In the genomic region with DNA sequence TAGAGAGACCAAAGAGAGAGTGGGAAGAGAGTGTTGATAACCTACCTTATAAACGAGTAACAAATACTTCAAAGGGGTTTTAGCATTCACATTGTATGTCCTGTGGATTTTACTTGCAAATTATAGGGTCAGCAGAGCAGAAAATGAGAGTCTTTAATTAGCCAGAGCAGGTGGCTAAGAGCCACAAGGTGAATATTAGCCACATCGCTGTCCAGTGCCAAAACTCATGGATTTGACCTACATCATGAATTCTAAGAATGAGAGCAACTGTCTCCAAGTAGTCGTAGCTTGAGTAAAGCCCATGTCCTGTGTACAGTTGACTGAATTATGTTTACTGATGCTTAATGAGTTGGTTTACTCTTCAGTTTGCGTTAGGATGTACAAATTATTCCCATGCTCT, we compare ENCODE assay signal across 15 mouse cellular contexts.
"Had no signal": no experiment of that assay in that cellular context is flagged by ENCODE, and none has a peak within 500 bp of the region (broad histone marks: within the 10 kb centered on the region; RNA-seq: fewer than 3 reads in every experiment).

No protein-coding gene starts in this region.

- H3K27me3 ChIP-seq: liver, embryonic 13.5 days; lung, embryonic 15.5 days; megakaryocyte, embryonic 14.5 days; midbrain, embryonic 12.5 days had no signal

- H3K9me3 ChIP-seq: limb, embryonic 10.5 days; liver, embryonic 13.5 days; lung, embryonic 15.5 days; megakaryocyte, embryonic 14.5 days; midbrain, embryonic 12.5 days had no signal

- H3K36me3 ChIP-seq: limb, embryonic 10.5 days; liver, embryonic 13.5 days; lung, embryonic 15.5 days; midbrain, embryonic 12.5 days had no signal

- H3K4me2 ChIP-seq: liver, embryonic 13.5 days; lung, embryonic 15.5 days; midbrain, embryonic 12.5 days had no signal

- H3K27ac ChIP-seq: left cerebral cortex, adult 2 months; limb, embryonic 10.5 days; liver, embryonic 13.5 days; lung, embryonic 15.5 days; macrophage; midbrain, embryonic 12.5 days had no signal

- ATAC-seq: intestine, embryonic 16.5 days; liver, postnatal 0 days; midbrain, embryonic 16.5 days had no signal

- H3K9ac ChIP-seq: liver, embryonic 13.5 days; liver, postnatal 0 days; lung, embryonic 15.5 days; midbrain, embryonic 12.5 days had no signal

- H3K4me1 ChIP-seq: limb, embryonic 10.5 days; liver, embryonic 13.5 days; lung, embryonic 15.5 days; megakaryocyte, embryonic 14.5 days; midbrain, embryonic 12.5 days had no signal

- DNase-seq: liver, embryonic 13.5 days; liver, postnatal 0 days; lung, postnatal 14 days; right cerebral cortex, postnatal 4 days; spleen, adult 18-20 months; thymus, adult 18-20 months; thymus, postnatal 14 days had no signal

- H3K4me3 ChIP-seq: left cerebral cortex, adult 2 months; limb, embryonic 10.5 days; liver, embryonic 13.5 days; lung, embryonic 15.5 days; megakaryocyte, embryonic 14.5 days; midbrain, embryonic 12.5 days had no signal
